Mouse (Mus musculus) heart, postnatal 0 days (tissue): Measurements from ENCODE around the gene Alb. TPM values are rescaled to one million over a fixed set of nuclear protein-coding genes. Genes with fewer than 3 reads are reported as not detected.

Source experiments
- ATAC-seq: fragments of 200-750 bp; cut with Nextera tagmentation; 2 replicates; pipeline ENCODE4 v1.8.0; 2017; ENCODE audit warnings: low read depth, moderate number of reproducible peaks, moderate library complexity; ENCODE audit not compliant: insufficient read depth
- DNase-seq: peaks from one replicate; pipeline ENCODE4 v3.0.0-alpha.2; 2016; ENCODE audit warnings: low spot score
- H3K27ac ChIP-seq: fragments of 300-500 bp; sonication (generic); 2 replicates; pipeline ENCODE4 v1.5.1; 2014; ENCODE audit warnings: low read depth, mild to moderate bottlenecking
- H3K27me3 ChIP-seq: fragments of 300-500 bp; sonication (generic); 2 replicates; pipeline ENCODE4 v1.6.1; 2014; ENCODE audit warnings: low read length, mixed read lengths; ENCODE audit not compliant: control insufficient read depth, insufficient read depth
- H3K36me3 ChIP-seq: fragments of 300-500 bp; sonication (generic); replicated peaks from 2 replicates; pipeline ENCODE4 v1.6.1; 2014; ENCODE audit warnings: low read length, mixed read lengths; ENCODE audit not compliant: control insufficient read depth, insufficient read depth
- H3K4me1 ChIP-seq: fragments of 300-500 bp; sonication (generic); 2 replicates; pipeline ENCODE4 v1.6.1; 2014; ENCODE audit warnings: antibody characterized with exemption; ENCODE audit not compliant: control insufficient read depth, insufficient read depth
- H3K4me2 ChIP-seq: fragments of 300-500 bp; sonication (generic); 2 replicates; pipeline ENCODE4 v1.6.1; 2014; ENCODE audit warnings: low read depth, mild to moderate bottlenecking, low read length, moderate library complexity
- H3K4me3 ChIP-seq: fragments of 300-500 bp; sonication (generic); 2 replicates; pipeline ENCODE4 v1.5.1; 2014; ENCODE audit warnings: low read depth, low read length
- H3K9ac ChIP-seq: fragments of 300-500 bp; sonication (generic); replicated peaks from 2 replicates; pipeline ENCODE4 v1.6.1; 2014; ENCODE audit warnings: low read depth, low read length, mixed read lengths
- H3K9me3 ChIP-seq: fragments of 300-500 bp; sonication (generic); replicated peaks from 2 replicates; pipeline ENCODE4 v1.6.1; 2016; ENCODE audit warnings: low read length; ENCODE audit not compliant: control insufficient read depth
- CTCF ChIP-seq: IDR thresholded peaks from 2 replicates; pipeline ENCODE4 v1.5.1; 2016; ENCODE audit warnings: antibody characterized with exemption, control low read depth, low read depth
- EP300 ChIP-seq: IDR thresholded peaks from 2 replicates; pipeline ENCODE4 v1.6.1; 2016; ENCODE audit warnings: antibody characterized with exemption, low read depth
- WGBS: fragments of 180-500 bp; shearing (Covaris S2); extraction: QIAGEN DNeasy Blood & Tissue Kit; methylation state at CpG from one replicate; pipeline ENCODE4 v1.1.7; 2014; 5-methylcytosine and 5-hydroxymethylcytosine counted together
- polyA plus RNA-seq: library from polyadenylated mRNA; unstranded; fragments of >200 nt; fragmentation: Nextera tagmentation; extraction: Ambion mirVana; gene quantifications from 2 replicates; pipeline ENCODE4 v1.2.1, GENCODE M21; 2015
- total RNA-seq: library from RNA; depleted of rRNA; stranded (reverse); fragments of >200 nt; gene quantifications from 2 replicates; pipeline ENCODE4 v1.2.3, GENCODE M21; 2014; ENCODE audit warnings: low replicate concordance

The Alb gene
- total and polyA plus RNA-seq, 2 experiments from 2014 or later, result 1.2 to 31.3 TPM

DNA sequence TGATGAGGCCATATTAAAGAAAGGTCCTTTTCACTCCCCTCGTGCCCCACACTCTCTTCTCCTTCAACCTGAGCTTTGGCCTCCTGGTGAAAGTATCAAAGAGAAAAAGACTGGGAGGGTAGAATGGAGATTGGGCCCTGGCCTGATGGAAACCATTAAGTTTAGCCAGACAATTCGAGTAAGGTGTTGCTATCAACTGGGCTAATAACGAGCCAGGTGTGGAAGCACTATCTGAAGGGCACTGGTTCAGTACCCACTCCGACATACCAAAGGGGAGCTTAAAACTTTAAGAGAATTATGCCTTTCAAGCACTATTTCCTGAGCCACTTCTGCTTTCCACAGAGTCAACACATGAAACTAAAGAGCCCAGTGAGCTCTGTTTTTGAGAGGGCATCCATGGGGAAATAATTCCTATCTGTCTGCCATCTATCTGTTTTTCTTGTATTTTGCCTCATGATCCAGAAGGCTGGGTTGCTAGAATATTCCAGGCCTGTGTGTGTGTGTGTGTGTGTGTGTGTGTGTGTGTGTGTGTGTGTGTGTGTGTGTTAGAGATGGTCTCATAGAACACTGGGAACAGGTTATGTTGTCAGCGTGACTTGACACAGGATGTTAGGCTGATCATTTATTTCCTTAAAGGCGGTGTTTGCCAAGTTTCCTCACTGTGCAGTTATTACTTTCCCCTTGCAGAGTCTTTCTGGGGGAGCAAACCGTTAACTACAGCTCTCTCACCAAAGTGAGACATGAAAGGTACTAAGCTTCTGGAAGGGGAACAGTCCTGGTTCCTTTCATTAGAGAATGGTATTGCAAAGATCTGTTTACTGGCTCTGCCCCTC, 16.8 kb downstream of the Alb start:
- Histone ChIP-seq H3K36me3 (no peaks in the 10 kb centered on the region), H3K9ac (no peak overlapping the region), H3K4me3 (no peak overlapping the region), H3K4me2 (no peak overlapping the region), H3K4me1 (no peaks in the 10 kb centered on the region), H3K27me3 (no peaks in the 10 kb centered on the region), H3K9me3 (no peaks in the 10 kb centered on the region), H3K27ac (no peak overlapping the region)
- ATAC-seq (no peak), DNase-seq (no peak)
- TF ChIP-seq EP300, result no peak
- TF ChIP-seq CTCF, result no peak
- 65% methylated on average over 7 of the region's 7 CpGs for WGBS

DNA sequence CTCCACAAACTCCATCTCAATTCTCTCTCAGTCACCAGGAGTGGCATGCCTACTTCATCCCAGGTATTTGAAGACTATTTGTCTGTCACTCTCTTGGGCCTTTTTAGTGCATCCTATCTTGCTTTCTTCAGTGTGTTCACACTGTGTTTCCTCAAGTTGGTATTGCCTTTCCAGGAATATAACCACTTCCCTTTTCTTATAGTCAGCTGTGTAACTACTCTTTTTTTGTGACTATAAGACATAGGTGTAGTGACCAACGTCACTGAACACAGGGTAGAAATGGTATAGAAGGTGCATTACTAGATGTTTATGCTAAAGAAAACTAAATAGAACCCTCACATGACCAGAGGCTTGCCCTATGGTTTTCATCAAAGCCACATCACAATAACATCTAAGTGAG, 18.2 kb downstream of the Alb start:
- ATAC-seq, result no peak
- WGBS, result 61% methylated on average over 1 of the region's 1 CpGs
- Histone ChIP-seq H3K9ac (no peak overlapping the region), H3K4me3 (no peak overlapping the region), H3K9me3 (no peaks in the 10 kb centered on the region), H3K36me3 (no peaks in the 10 kb centered on the region), H3K4me2 (no peak overlapping the region), H3K4me1 (no peaks in the 10 kb centered on the region), H3K27me3 (no peaks in the 10 kb centered on the region), H3K27ac (no peak overlapping the region)
- TF ChIP-seq CTCF (no peak), EP300 (no peak)
- DNase-seq, result no peak

DNA sequence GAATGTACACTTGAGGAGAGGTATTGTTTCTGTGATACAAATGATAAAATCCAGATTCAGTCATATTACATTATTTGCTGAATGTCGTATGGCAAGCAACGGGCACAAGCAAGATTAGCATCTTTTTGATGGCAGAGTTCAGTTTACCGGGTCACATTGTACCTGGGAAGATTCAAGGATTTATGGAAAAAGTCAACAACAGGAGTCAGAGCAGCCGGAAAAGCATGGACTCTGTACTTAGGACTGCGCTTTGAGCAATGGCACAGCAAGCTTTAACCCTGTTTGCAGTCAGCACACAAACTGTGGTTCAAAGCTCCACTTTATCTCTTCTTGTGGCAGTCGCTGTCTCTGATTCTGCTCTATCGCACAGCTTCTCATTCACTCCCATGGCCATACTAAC, 24.9 kb downstream of the Alb start:
- Histone ChIP-seq H3K4me1 (no peaks in the 10 kb centered on the region), H3K9ac (no peak overlapping the region), H3K27me3 (no peaks in the 10 kb centered on the region), H3K36me3 (no peaks in the 10 kb centered on the region), H3K4me2 (no peak overlapping the region), H3K27ac (no peak overlapping the region), H3K9me3 (no peaks in the 10 kb centered on the region), H3K4me3 (no peak overlapping the region)
- DNase-seq (no peak), ATAC-seq (no peak)
- TF ChIP-seq EP300, result no peak
- TF ChIP-seq CTCF, result no peak
- WGBS, result 83% methylated on average over 7 of the region's 7 CpGs

DNA sequence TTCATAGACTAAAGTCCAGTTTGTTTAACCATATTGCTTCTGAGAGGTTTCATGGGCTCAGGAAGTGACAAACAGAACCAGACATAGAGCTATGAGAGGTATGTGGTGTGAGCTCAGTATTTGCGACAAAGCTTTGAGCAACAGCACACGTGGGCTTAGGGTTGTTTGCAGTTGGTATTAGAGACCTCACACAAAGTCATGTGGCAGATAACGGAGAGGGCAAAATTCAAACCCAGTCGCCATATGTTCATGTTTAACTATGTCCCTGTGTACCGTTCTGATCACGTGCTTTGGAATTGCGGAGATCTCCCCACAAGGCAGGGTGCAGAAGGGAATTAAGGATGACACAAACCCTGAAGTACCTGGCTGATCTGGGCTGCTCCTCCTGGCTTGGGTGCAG, 27.6 kb downstream of the Alb start:
- H3K4me3 ChIP-seq, result no peak overlapping the region

DNA sequence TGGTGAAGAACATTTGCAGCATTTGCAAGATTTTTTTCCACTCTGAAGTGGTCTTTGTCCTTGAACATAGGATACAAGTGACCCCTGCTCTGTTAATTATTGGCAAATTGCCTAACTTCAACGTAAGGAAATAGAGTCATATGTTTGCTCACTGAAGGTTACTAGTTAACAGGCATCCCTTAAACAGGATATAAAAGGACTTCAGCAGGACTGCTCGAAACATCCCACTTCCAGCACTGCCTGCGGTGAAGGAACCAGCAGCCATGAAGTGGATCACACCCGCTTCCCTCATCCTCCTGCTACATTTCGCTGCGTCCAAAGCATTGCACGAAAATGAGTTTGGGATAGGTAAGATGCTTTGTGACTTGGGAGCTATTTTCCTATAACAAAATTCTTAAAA, 29.8 kb downstream of the Alb start, which contains the start of gene Afp:
Gene Afp, plus strand, starts transcription at position 220 of the 400 bp plus-strand sequence.
- Histone ChIP-seq H3K36me3 (no peaks in the 10 kb centered on the region), H3K9ac (no peak within 1 kb of the TSS), H3K27me3 (no peaks in the 10 kb centered on the region), H3K4me2 (no peak within 1 kb of the TSS), H3K9me3 (no peaks in the 10 kb centered on the region), H3K4me3 (no peak within 1 kb of the TSS), H3K4me1 (no peaks in the 10 kb centered on the region), H3K27ac (no peak within 1 kb of the TSS)
- 83% methylated on average over 7 of the region's 7 CpGs for WGBS
- DNase-seq, result no peak
- no peak for ATAC-seq
- TF ChIP-seq EP300 (no peak), CTCF (no peak)

More for the DNA sequence above, 27.6 kb downstream of the Alb start:
- Histone ChIP-seq H3K4me1 (no peaks in the 10 kb centered on the region), H3K27me3 (no peaks in the 10 kb centered on the region), H3K9me3 (no peaks in the 10 kb centered on the region), H3K36me3 (no peaks in the 10 kb centered on the region), H3K9ac (no peak overlapping the region), H3K27ac (no peak overlapping the region), H3K4me2 (no peak overlapping the region)
- 79% methylated on average over 7 of the region's 7 CpGs for WGBS
- DNase-seq (no peak), ATAC-seq (no peak)
- TF ChIP-seq EP300, result no peak

DNA sequence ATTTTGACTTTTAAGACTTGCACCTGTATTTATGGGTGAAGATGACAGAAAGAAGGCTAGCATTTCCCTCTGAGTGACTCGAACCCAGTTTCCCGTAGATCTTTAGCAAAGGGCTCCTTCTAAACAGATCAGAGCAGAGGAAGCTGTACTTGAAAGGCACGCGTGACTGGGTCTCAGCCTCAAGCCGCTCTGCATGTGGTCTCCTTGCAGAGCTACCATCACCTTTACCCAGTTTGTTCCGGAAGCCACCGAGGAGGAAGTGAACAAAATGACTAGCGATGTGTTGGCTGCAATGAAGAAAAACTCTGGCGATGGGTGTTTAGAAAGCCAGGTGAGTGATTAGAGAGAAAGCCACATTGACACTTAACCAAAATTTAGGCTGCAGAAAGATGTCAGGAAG, 31.7 kb downstream of the Alb start:
- Histone ChIP-seq H3K36me3 (no peaks in the 10 kb centered on the region), H3K27me3 (no peaks in the 10 kb centered on the region), H3K4me2 (peak overlapping the region; percentile 29), H3K9ac (no peak overlapping the region), H3K27ac (no peak overlapping the region), H3K9me3 (no peaks in the 10 kb centered on the region), H3K4me1 (no peaks in the 10 kb centered on the region), H3K4me3 (no peak overlapping the region)
- no peak for ATAC-seq
- DNase-seq, result no peak
- TF ChIP-seq CTCF, result no peak
- TF ChIP-seq EP300, result no peak
- WGBS, result 73% methylated on average over 9 of the region's 9 CpGs
